Mouse (Mus musculus): ENCODE results near the gene Prdm5. TPM values are rescaled to one million over a fixed set of nuclear protein-coding genes. Genes with fewer than 3 reads are reported as not detected.

Prdm5 gene
- polyA plus RNA-seq, 1 experiment from 2014 or later, result 4.4 TPM

DNA sequence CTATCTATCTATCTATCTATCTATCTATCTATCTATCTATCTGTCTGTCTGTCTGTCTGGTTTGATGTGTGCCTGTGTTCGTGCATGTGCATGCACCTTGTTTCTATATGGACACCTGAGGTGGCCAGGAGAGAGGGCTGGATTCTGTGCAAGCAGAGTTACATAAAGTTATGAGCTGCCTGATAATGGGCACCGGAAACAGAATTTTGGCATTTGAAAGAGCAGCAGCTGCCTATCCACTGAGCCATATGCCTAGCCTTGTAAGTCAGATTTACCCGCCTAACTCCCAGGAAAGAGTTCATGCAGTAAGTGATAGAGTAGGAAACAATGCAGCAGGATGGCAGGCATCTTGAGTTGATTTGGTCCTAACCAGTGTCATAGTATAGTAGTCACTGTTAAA, 71.4 kb downstream of the Prdm5 start:
- Histone ChIP-seq H3K4me2 (ENCODE audit: low read depth, low read length) (no peak overlapping the region), H3K4me1 (ENCODE audit: control insufficient read depth, insufficient read depth, low read length) (no peaks in the 10 kb centered on the region), H3K27ac (ENCODE audit: low read depth, low read length) (no peak overlapping the region), H3K36me3 (ENCODE audit: control insufficient read depth, insufficient read depth, low read length) (no peaks in the 10 kb centered on the region), H3K4me3 (ENCODE audit: low read depth, low read length) (no peak overlapping the region), H3K27me3 (ENCODE audit: control insufficient read depth, insufficient read depth, low read length) (no peaks in the 10 kb centered on the region), H3K9ac (replicated peaks; ENCODE audit: low read depth, low read length) (no peak overlapping the region), H3K9me3 (ENCODE audit: control insufficient read depth, low read length) (no peaks in the 10 kb centered on the region)
- 91% methylated on average over 3 of the region's 3 CpGs for WGBS
- ATAC-seq (ENCODE audit: low read depth), result no peak

GRCm38 (mm10) chr6:65854020-65854419, 75.2 kb downstream of the Prdm5 start:
- no peak overlapping the region for H3K27ac ChIP-seq (ENCODE audit: low read depth, low read length)
- H3K4me3 ChIP-seq (ENCODE audit: low read depth, low read length), result no peak overlapping the region
- WGBS, result 60% methylated on average over 3 of the region's 3 CpGs
- ATAC-seq (ENCODE audit: low read depth), result no peak
- no peaks in the 10 kb centered on the region for H3K4me1 ChIP-seq (ENCODE audit: control insufficient read depth, insufficient read depth, low read length)
- no peaks in the 10 kb centered on the region for H3K36me3 ChIP-seq (ENCODE audit: control insufficient read depth, insufficient read depth, low read length)
- no peaks in the 10 kb centered on the region for H3K9me3 ChIP-seq (ENCODE audit: control insufficient read depth, low read length)
- no peaks in the 10 kb centered on the region for H3K27me3 ChIP-seq (ENCODE audit: control insufficient read depth, insufficient read depth, low read length)
- no peak overlapping the region for H3K9ac ChIP-seq (replicated peaks; ENCODE audit: low read depth, low read length)
- no peak overlapping the region for H3K4me2 ChIP-seq (ENCODE audit: low read depth, low read length)

- Histone ChIP-seq H3K4me2 (ENCODE audit: low read depth, low read length) (no peak overlapping the region), H3K9ac (replicated peaks; ENCODE audit: low read depth, low read length) (no peak overlapping the region), H3K9me3 (ENCODE audit: control insufficient read depth, low read length) (no peaks in the 10 kb centered on the region), H3K4me1 (ENCODE audit: control insufficient read depth, insufficient read depth, low read length) (no peaks in the 10 kb centered on the region), H3K36me3 (ENCODE audit: control insufficient read depth, insufficient read depth, low read length) (no peaks in the 10 kb centered on the region), H3K4me3 (ENCODE audit: low read depth, low read length) (no peak overlapping the region), H3K27me3 (ENCODE audit: control insufficient read depth, insufficient read depth, low read length) (no peaks in the 10 kb centered on the region), H3K27ac (ENCODE audit: low read depth, low read length) (no peak overlapping the region)
- 68% methylated on average over 4 of the region's 4 CpGs for WGBS
- no peak for ATAC-seq (ENCODE audit: low read depth)
These were observed 75.8 kb downstream of the Prdm5 start for GRCm38 (mm10) chr6:65854585-65854984.

DNA sequence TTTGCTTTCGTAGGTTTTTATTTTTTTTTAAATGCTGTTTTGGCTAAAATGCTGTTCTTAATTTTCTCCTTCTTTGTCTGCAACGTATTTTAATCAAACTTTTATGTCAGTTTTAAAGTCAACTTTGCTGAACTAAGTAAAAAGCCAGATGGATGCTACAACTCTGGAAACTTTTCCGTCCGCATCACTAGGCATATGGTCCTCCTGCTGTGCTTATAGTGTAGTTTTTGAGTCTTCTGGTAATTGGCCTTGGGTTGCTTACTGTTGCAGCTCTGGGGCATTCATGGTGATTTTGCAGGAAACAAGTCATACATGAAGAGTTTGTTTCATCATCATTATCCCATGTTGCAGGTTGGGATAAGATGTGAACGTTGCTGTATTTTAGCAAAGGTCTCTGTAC, 81.8 kb downstream of the Prdm5 start:
- Histone ChIP-seq H3K4me3 (ENCODE audit: low read depth, low read length) (no peak overlapping the region), H3K36me3 (ENCODE audit: control insufficient read depth, insufficient read depth, low read length) (no peaks in the 10 kb centered on the region), H3K27ac (ENCODE audit: low read depth, low read length) (no peak overlapping the region), H3K27me3 (ENCODE audit: control insufficient read depth, insufficient read depth, low read length) (no peaks in the 10 kb centered on the region), H3K4me2 (ENCODE audit: low read depth, low read length) (no peak overlapping the region), H3K9ac (replicated peaks; ENCODE audit: low read depth, low read length) (no peak overlapping the region), H3K4me1 (ENCODE audit: control insufficient read depth, insufficient read depth, low read length) (no peaks in the 10 kb centered on the region), H3K9me3 (ENCODE audit: control insufficient read depth, low read length) (no peaks in the 10 kb centered on the region)
- WGBS, result 89% methylated on average over 5 of the region's 5 CpGs
- no peak for ATAC-seq (ENCODE audit: low read depth)

DNA sequence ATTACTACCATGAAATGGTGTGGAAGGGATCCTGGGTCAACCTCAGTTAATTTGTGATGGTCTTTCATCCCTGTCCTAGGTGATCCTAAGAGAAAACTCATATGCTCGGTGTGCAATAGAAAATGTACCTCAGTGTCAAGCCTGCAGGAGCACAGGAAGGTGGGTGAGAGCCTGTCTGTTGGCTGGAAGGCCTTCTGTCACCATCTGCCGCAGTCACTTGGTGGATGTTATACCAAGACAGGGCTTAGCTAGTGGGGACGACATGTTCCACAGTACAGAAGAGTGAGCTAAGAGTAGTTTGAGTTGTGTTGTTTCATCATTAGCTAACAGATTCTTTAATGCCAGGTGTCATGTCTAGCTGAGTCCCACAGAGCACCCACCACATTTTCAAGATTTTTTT, 84.0 kb downstream of the Prdm5 start:
- Histone ChIP-seq H3K4me1 (ENCODE audit: control insufficient read depth, insufficient read depth, low read length) (no peaks in the 10 kb centered on the region), H3K27ac (ENCODE audit: low read depth, low read length) (no peak overlapping the region), H3K4me2 (ENCODE audit: low read depth, low read length) (no peak overlapping the region), H3K4me3 (ENCODE audit: low read depth, low read length) (no peak overlapping the region), H3K9me3 (ENCODE audit: control insufficient read depth, low read length) (no peaks in the 10 kb centered on the region), H3K9ac (replicated peaks; ENCODE audit: low read depth, low read length) (no peak overlapping the region), H3K36me3 (ENCODE audit: control insufficient read depth, insufficient read depth, low read length) (no peaks in the 10 kb centered on the region), H3K27me3 (ENCODE audit: control insufficient read depth, insufficient read depth, low read length) (no peaks in the 10 kb centered on the region)
- ATAC-seq (ENCODE audit: low read depth), result no peak
- WGBS, result 93% methylated on average over 3 of the region's 3 CpGs

- Histone ChIP-seq H3K4me3 (ENCODE audit: low read depth, low read length) (no peak overlapping the region), H3K36me3 (ENCODE audit: control insufficient read depth, insufficient read depth, low read length) (no peaks in the 10 kb centered on the region), H3K9me3 (ENCODE audit: control insufficient read depth, low read length) (no peaks in the 10 kb centered on the region), H3K27ac (ENCODE audit: low read depth, low read length) (no peak overlapping the region), H3K4me1 (ENCODE audit: control insufficient read depth, insufficient read depth, low read length) (no peaks in the 10 kb centered on the region), H3K9ac (replicated peaks; ENCODE audit: low read depth, low read length) (no peak overlapping the region), H3K27me3 (ENCODE audit: control insufficient read depth, insufficient read depth, low read length) (no peaks in the 10 kb centered on the region), H3K4me2 (ENCODE audit: low read depth, low read length) (no peak overlapping the region)
- WGBS, result 97% methylated on average over 3 of the region's 3 CpGs
- no peak for ATAC-seq (ENCODE audit: low read depth)
These were observed 85.4 kb downstream of the Prdm5 start for GRCm38 (mm10) chr6:65864233-65864632.

GRCm38 (mm10) chr6:65864919-65865318, 86.1 kb downstream of the Prdm5 start:
- H3K4me1 ChIP-seq (ENCODE audit: control insufficient read depth, insufficient read depth, low read length), result no peaks in the 10 kb centered on the region
- H3K9me3 ChIP-seq (ENCODE audit: control insufficient read depth, low read length), result no peaks in the 10 kb centered on the region
- no peak overlapping the region for H3K9ac ChIP-seq (replicated peaks; ENCODE audit: low read depth, low read length)
- 85% methylated on average over 5 of the region's 5 CpGs for WGBS
- no peaks in the 10 kb centered on the region for H3K36me3 ChIP-seq (ENCODE audit: control insufficient read depth, insufficient read depth, low read length)
- H3K27ac ChIP-seq (ENCODE audit: low read depth, low read length), result no peak overlapping the region
- no peak for ATAC-seq (ENCODE audit: low read depth)
- no peaks in the 10 kb centered on the region for H3K27me3 ChIP-seq (ENCODE audit: control insufficient read depth, insufficient read depth, low read length)
- H3K4me2 ChIP-seq (ENCODE audit: low read depth, low read length), result no peak overlapping the region
- H3K4me3 ChIP-seq (ENCODE audit: low read depth, low read length), result no peak overlapping the region

DNA sequence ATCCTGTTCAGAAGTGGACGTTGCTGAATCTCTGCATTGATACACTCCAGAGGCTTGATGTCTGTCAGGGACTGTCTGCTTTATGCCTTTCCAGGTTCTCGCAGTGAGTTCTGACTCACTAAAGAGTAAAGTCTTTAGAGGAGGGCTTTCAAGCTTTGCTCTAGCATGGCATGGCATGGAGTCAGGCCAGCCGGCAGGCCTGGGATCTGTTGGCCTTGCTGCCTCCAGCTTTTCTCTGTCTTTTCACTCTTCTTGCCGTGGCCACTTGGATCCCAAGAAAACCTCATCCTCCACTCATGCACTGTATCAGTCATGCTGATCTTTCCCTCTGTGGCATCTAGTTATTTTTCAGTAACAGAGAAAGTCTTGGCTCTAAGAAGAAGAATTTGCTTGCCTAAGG, 87.1 kb downstream of the Prdm5 start:
- no peak overlapping the region for H3K4me2 ChIP-seq (ENCODE audit: low read depth, low read length)
- no peaks in the 10 kb centered on the region for H3K4me1 ChIP-seq (ENCODE audit: control insufficient read depth, insufficient read depth, low read length)
- no peak overlapping the region for H3K27ac ChIP-seq (ENCODE audit: low read depth, low read length)
- ATAC-seq (ENCODE audit: low read depth), result no peak
- WGBS, result 96% methylated on average over 4 of the region's 4 CpGs
- H3K36me3 ChIP-seq (ENCODE audit: control insufficient read depth, insufficient read depth, low read length), result no peaks in the 10 kb centered on the region
- H3K4me3 ChIP-seq (ENCODE audit: low read depth, low read length), result no peak overlapping the region
- H3K9ac ChIP-seq (replicated peaks; ENCODE audit: low read depth, low read length), result no peak overlapping the region
- H3K27me3 ChIP-seq (ENCODE audit: control insufficient read depth, insufficient read depth, low read length), result no peaks in the 10 kb centered on the region
- no peaks in the 10 kb centered on the region for H3K9me3 ChIP-seq (ENCODE audit: control insufficient read depth, low read length)

GRCm38 (mm10) chr6:65871754-65872278, 93.0 kb downstream of the Prdm5 start:
- Histone ChIP-seq H3K27ac (ENCODE audit: low read depth, low read length) (no peak overlapping the region), H3K36me3 (ENCODE audit: control insufficient read depth, insufficient read depth, low read length) (no peaks in the 10 kb centered on the region), H3K9me3 (ENCODE audit: control insufficient read depth, low read length) (no peaks in the 10 kb centered on the region), H3K27me3 (ENCODE audit: control insufficient read depth, insufficient read depth, low read length) (no peaks in the 10 kb centered on the region), H3K9ac (replicated peaks; ENCODE audit: low read depth, low read length) (no peak overlapping the region), H3K4me3 (ENCODE audit: low read depth, low read length) (no peak overlapping the region), H3K4me2 (ENCODE audit: low read depth, low read length) (no peak overlapping the region), H3K4me1 (ENCODE audit: control insufficient read depth, insufficient read depth, low read length) (no peaks in the 10 kb centered on the region)
- no peak for ATAC-seq (ENCODE audit: low read depth)
- 78% methylated on average over 6 of the region's 6 CpGs for WGBS

DNA sequence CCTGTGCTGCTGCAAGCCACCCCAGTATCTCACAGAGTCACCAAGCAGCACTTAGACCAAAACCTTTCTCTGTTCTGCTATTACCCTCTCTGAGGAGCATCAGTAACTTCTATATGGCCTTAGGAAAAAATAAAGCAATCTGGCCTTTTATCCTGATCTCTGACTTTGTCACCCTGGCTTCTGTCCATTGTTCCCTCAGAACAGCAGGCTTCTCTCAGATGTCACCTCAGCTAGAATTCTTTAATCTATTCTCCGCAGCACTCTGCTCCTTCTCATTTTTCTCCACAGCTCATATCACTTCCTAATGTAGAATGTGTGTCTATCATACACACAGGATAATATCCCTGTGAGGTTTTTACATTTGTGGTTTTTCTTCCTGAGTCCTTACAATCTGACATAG, 99.5 kb downstream of the Prdm5 start:
- ATAC-seq (ENCODE audit: low read depth), result no peak
- no peak overlapping the region for H3K27ac ChIP-seq (ENCODE audit: low read depth, low read length)
- H3K4me2 ChIP-seq (ENCODE audit: low read depth, low read length), result no peak overlapping the region
- no peaks in the 10 kb centered on the region for H3K9me3 ChIP-seq (ENCODE audit: control insufficient read depth, low read length)
- WGBS, result 93% methylated on average over 1 of the region's 1 CpGs
- no peak overlapping the region for H3K9ac ChIP-seq (replicated peaks; ENCODE audit: low read depth, low read length)
- no peaks in the 10 kb centered on the region for H3K27me3 ChIP-seq (ENCODE audit: control insufficient read depth, insufficient read depth, low read length)
- no peaks in the 10 kb centered on the region for H3K36me3 ChIP-seq (ENCODE audit: control insufficient read depth, insufficient read depth, low read length)
- no peaks in the 10 kb centered on the region for H3K4me1 ChIP-seq (ENCODE audit: control insufficient read depth, insufficient read depth, low read length)
- H3K4me3 ChIP-seq (ENCODE audit: low read depth, low read length), result no peak overlapping the region

All from neural tube, embryonic 14.5 days (tissue).